8 mouse cellular contexts compared by ENCODE assay signal in the genomic region with DNA sequence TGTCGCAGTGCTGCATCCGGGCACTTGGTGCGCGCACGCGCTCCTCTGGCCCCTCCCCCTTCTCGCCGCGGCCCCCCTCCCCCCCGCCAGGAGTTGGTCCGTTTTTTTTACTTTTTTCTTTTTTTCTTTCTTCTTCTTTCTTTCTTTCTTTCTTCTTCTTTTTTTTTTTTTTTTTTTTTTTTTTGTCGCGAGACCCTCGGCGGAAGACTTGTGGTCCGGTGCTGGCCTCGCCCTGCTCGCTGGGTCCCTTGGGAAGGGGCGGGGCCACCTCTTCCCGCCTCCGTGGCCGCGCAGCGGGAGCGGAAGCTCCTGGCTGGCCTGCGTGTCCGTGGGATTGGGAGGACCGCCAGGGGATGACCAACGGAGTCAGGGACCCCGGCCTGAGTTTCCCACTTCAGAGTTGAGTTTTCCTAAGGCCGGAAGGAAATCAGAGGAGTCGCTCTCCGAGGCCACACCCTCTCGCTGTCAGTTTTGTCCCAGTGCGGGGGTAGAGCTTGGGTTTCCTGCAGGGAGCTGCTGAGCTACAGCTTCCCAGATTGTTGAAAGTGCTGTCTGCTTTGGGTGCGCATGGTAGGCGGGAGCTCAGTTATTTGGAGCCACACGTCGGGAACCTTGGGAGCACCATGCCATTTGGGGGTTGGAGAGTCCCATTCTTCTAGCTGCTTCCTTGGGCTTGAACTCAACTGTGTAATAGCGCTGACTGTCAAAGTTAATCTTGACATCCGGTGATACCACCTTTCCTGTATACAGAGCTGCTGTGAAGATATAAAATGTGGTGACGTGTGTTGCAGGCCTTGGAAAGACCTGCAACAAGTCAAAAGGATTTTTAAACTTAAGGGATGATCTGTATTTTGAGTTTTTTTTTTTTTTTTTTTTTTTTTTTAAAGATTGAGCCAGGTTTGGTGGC. TPM values are rescaled to one million over a fixed set of nuclear protein-coding genes. Genes with fewer than 3 reads are reported as not detected.
DNase-seq lines count a peak whose midpoint lies in the region; ATAC-seq and TF ChIP-seq lines count a peak whose summit lies in the region.

No protein-coding gene starts in this region.

- H3K4me2 ChIP-seq in embryonic facial prominence, embryonic 15.5 days (replicated peaks), result peak overlapping the region; percentile 75
- peak overlapping the region; percentile 70 for H3K4me2 ChIP-seq in kidney, embryonic 14.5 days (replicated peaks; ENCODE audit: low read depth, low read length)
- peak overlapping the region; percentile 75 for H3K4me2 ChIP-seq in midbrain, postnatal 0 days (ENCODE audit: low read depth, low read length, poor library complexity, severe bottlenecking)

- no peak for TF ChIP-seq CTCF in C2C12 (IDR thresholded peaks at IDR 0.05; ENCODE audit: control insufficient read depth, insufficient read depth, insufficient read length)
- TF ChIP-seq CTCF in midbrain, postnatal 0 days (IDR thresholded peaks at IDR 0.05), result no peak

- peak overlapping the region; percentile 97 for H3K27ac ChIP-seq in embryonic facial prominence, embryonic 15.5 days (replicated peaks)
- H3K27ac ChIP-seq in kidney, embryonic 14.5 days (ENCODE audit: low read depth, low read length), result peak overlapping the region; percentile 97
- H3K27ac ChIP-seq in midbrain, postnatal 0 days (ENCODE audit: low read depth, low read length), result peak overlapping the region; percentile 97

- H3K4me1 ChIP-seq in embryonic facial prominence, embryonic 15.5 days, result peaks cover 21% of the 10 kb centered on the region
- H3K4me1 ChIP-seq in kidney, embryonic 14.5 days (ENCODE audit: control insufficient read depth, insufficient read depth, low read length), result peaks cover 18% of the 10 kb centered on the region
- H3K4me1 ChIP-seq in midbrain, postnatal 0 days (ENCODE audit: insufficient read depth, low read length), result no peaks in the 10 kb centered on the region

- peak; percentile 84 for DNase-seq in brain, adult 2 months (ENCODE audit: low read depth, low spot score)
- DNase-seq in heart, adult 9 months (ENCODE audit: low spot score in 2 of 2), result peak; percentile 81 to 84
- DNase-seq in liver, result peak; percentile 84
- peak; percentile 74 for DNase-seq in midbrain, postnatal 0 days (ENCODE audit: low spot score)
- DNase-seq in spleen, postnatal 4 days (ENCODE audit: low spot score in 2 of 2), result peak; percentile 69 to 86

- no peaks in the 10 kb centered on the region for H3K9me3 ChIP-seq in embryonic facial prominence, embryonic 15.5 days (replicated peaks)
- no peaks in the 10 kb centered on the region for H3K9me3 ChIP-seq in kidney, embryonic 14.5 days (ENCODE audit: control insufficient read depth, low read length)
- H3K9me3 ChIP-seq in midbrain, postnatal 0 days (ENCODE audit: low read length), result no peaks in the 10 kb centered on the region

- no peaks in the 10 kb centered on the region for H3K27me3 ChIP-seq in C2C12 (ENCODE audit: control insufficient read depth, insufficient read depth, insufficient read length)
- H3K27me3 ChIP-seq in embryonic facial prominence, embryonic 15.5 days, result no peaks in the 10 kb centered on the region
- H3K27me3 ChIP-seq in kidney, embryonic 14.5 days (ENCODE audit: control insufficient read depth, insufficient read depth, low read length), result no peaks in the 10 kb centered on the region
- H3K27me3 ChIP-seq in midbrain, postnatal 0 days (ENCODE audit: insufficient read depth, low read length), result no peaks in the 10 kb centered on the region

- peaks cover 51% of the 10 kb centered on the region for H3K79me3 ChIP-seq in C2C12 (ENCODE audit: low read depth)

- under 1% methylated on average over 41 of the region's 42 CpGs for WGBS in embryonic facial prominence, embryonic 15.5 days
- 1% methylated on average over 41 of the region's 42 CpGs for WGBS in kidney, embryonic 14.5 days
- WGBS in midbrain, postnatal 0 days, result 1% methylated on average over 37 of the region's 42 CpGs

- ATAC-seq in embryonic facial prominence, embryonic 15.5 days (ENCODE audit: insufficient number of reproducible peaks, low FRiP score, low TSS enrichment, low read depth), result peak; percentile 30; the same call in 1 of the 2 replicates
- peak; percentile 50 for ATAC-seq in kidney, embryonic 14.5 days (ENCODE audit: low FRiP score, low TSS enrichment)
- ATAC-seq in midbrain, postnatal 0 days (ENCODE audit: low FRiP score), result no peak

- H3K4me3 ChIP-seq in C2C12 (ENCODE audit: insufficient read depth, poor library complexity, severe bottlenecking), result peak overlapping the region; percentile 82
- H3K4me3 ChIP-seq in embryonic facial prominence, embryonic 15.5 days (replicated peaks), result peak overlapping the region; percentile 94
- H3K4me3 ChIP-seq in kidney, embryonic 14.5 days (ENCODE audit: low read length), result peak overlapping the region; percentile 99
- peak overlapping the region; percentile 59 for H3K4me3 ChIP-seq in midbrain, postnatal 0 days (ENCODE audit: low read depth, low read length)

- peak overlapping the region; percentile 94 for H3K9ac ChIP-seq in embryonic facial prominence, embryonic 15.5 days
- peak overlapping the region; percentile 99 for H3K9ac ChIP-seq in kidney, embryonic 14.5 days (ENCODE audit: low read depth, low read length)
- peak overlapping the region; percentile 93 for H3K9ac ChIP-seq in midbrain, postnatal 0 days (replicated peaks; ENCODE audit: low read length, poor library complexity, severe bottlenecking)

- H3K79me2 ChIP-seq in C2C12 (ENCODE audit: control insufficient read depth, insufficient read depth), result peaks cover 59% of the 10 kb centered on the region

- H3ac ChIP-seq in C2C12 (ENCODE audit: control insufficient read depth, insufficient read length, low read depth), result peak overlapping the region; percentile 90

- peaks cover 48% of the 10 kb centered on the region for H3K36me3 ChIP-seq in C2C12 (ENCODE audit: control insufficient read depth, insufficient read depth)
- peaks cover 34% of the 10 kb centered on the region for H3K36me3 ChIP-seq in embryonic facial prominence, embryonic 15.5 days
- H3K36me3 ChIP-seq in kidney, embryonic 14.5 days (ENCODE audit: control insufficient read depth, insufficient read depth, low read length), result peaks cover 43% of the 10 kb centered on the region
- H3K36me3 ChIP-seq in midbrain, postnatal 0 days (ENCODE audit: insufficient read depth, low read length), result peaks cover 23% of the 10 kb centered on the region

TF ChIP-seq in C2C12, 6 proteins besides CTCF, POLR2A, EP300 and RAD21:
- no peak for TF ChIP-seq USF1 (IDR thresholded peaks at IDR 0.05; ENCODE audit: low read depth)
- TF ChIP-seq MYOD1 (IDR thresholded peaks at IDR 0.05; ENCODE audit: control insufficient read depth, insufficient read length, low read depth), result no peak
- TF ChIP-seq MAX (IDR thresholded peaks at IDR 0.05), result no peak
- TF ChIP-seq CEBPB (IDR thresholded peaks at IDR 0.05; ENCODE audit: low read depth), result no peak
- no peak for TF ChIP-seq FOSL1 (IDR thresholded peaks at IDR 0.05; ENCODE audit: insufficient read depth, low read length, poor library complexity, severe bottlenecking)
- no peak for TF ChIP-seq MYOG (IDR thresholded peaks at IDR 0.05; ENCODE audit: control insufficient read depth, extremely low read depth, insufficient read length)

RNA-seq across cellular contexts. Expression of a gene that starts 0.9 kb away (rescaled TPM):
- 468 TPM for polyA plus RNA-seq in C2C12 (2012; fragmentation: generic; extraction: Trizol)
- 394 and 418 TPM in 2 replicates for polyA plus RNA-seq in embryonic facial prominence, embryonic 15.5 days (2015; fragmentation: Nextera tagmentation; extraction: Ambion mirVana)
- 62.7 and 77.7 TPM in 2 replicates for polyA plus RNA-seq in kidney, embryonic 14.5 days (2014; fragmentation: Nextera tagmentation; extraction: Ambion mirVana)
- 29.3 and 41.9 TPM in 2 replicates for total RNA-seq in midbrain, postnatal 0 days (2014; rRNA removed)
- 207 and 244 TPM in 2 replicates for polyA plus RNA-seq in midbrain, postnatal 0 days (2015; fragmentation: Nextera tagmentation; extraction: Ambion mirVana)

RNA-seq across cellular contexts. Expression of a gene that starts 21.6 kb away (rescaled TPM):
- polyA plus RNA-seq in C2C12 (2012; fragmentation: generic; extraction: Trizol), result 4.7 TPM
- polyA plus RNA-seq in embryonic facial prominence, embryonic 15.5 days (2015; fragmentation: Nextera tagmentation; extraction: Ambion mirVana), result 12.1 and 12.2 TPM in 2 replicates
- 12.1 and 12.4 TPM in 2 replicates for polyA plus RNA-seq in kidney, embryonic 14.5 days (2014; fragmentation: Nextera tagmentation; extraction: Ambion mirVana)
- total RNA-seq in midbrain, postnatal 0 days (2014; rRNA removed), result 6.1 and 20.1 TPM in 2 replicates
- 13.3 and 15.5 TPM in 2 replicates for polyA plus RNA-seq in midbrain, postnatal 0 days (2015; fragmentation: Nextera tagmentation; extraction: Ambion mirVana)

RNA-seq across cellular contexts. Expression of a gene that starts 25.5 kb away (rescaled TPM):
- 0.16 TPM for polyA plus RNA-seq in C2C12 (2012; fragmentation: generic; extraction: Trizol)
- polyA plus RNA-seq in embryonic facial prominence, embryonic 15.5 days (2015; fragmentation: Nextera tagmentation; extraction: Ambion mirVana), result 102 and 112 TPM in 2 replicates
- polyA plus RNA-seq in kidney, embryonic 14.5 days (2014; fragmentation: Nextera tagmentation; extraction: Ambion mirVana), result 39.5 and 47.3 TPM in 2 replicates
- 4.3 and 6.6 TPM in 2 replicates for total RNA-seq in midbrain, postnatal 0 days (2014; rRNA removed)
- 7.8 and 10.8 TPM in 2 replicates for polyA plus RNA-seq in midbrain, postnatal 0 days (2015; fragmentation: Nextera tagmentation; extraction: Ambion mirVana)

RNA-seq across cellular contexts. Expression of a gene that starts 35.6 kb away (rescaled TPM):
- 0.83 TPM for polyA plus RNA-seq in C2C12 (2012; fragmentation: generic; extraction: Trizol)
- polyA plus RNA-seq in embryonic facial prominence, embryonic 15.5 days (2015; fragmentation: Nextera tagmentation; extraction: Ambion mirVana), result 3.6 and 5.2 TPM in 2 replicates
- 0.14 TPM in 1 of 2 replicates, not detected in the other for polyA plus RNA-seq in kidney, embryonic 14.5 days (2014; fragmentation: Nextera tagmentation; extraction: Ambion mirVana)
- 0.19 and 0.77 TPM in 2 replicates for total RNA-seq in midbrain, postnatal 0 days (2014; rRNA removed)
- polyA plus RNA-seq in midbrain, postnatal 0 days (2015; fragmentation: Nextera tagmentation; extraction: Ambion mirVana), result not detected in 2 replicates

RNA-seq across cellular contexts. Expression of a gene that starts 38.3 kb away (rescaled TPM):
- polyA plus RNA-seq in C2C12 (2012; fragmentation: generic; extraction: Trizol), result not detected
- 15.8 and 17.2 TPM in 2 replicates for polyA plus RNA-seq in embryonic facial prominence, embryonic 15.5 days (2015; fragmentation: Nextera tagmentation; extraction: Ambion mirVana)
- polyA plus RNA-seq in kidney, embryonic 14.5 days (2014; fragmentation: Nextera tagmentation; extraction: Ambion mirVana), result 44.7 and 47.1 TPM in 2 replicates
- 0.90 and 2.7 TPM in 2 replicates for total RNA-seq in midbrain, postnatal 0 days (2014; rRNA removed)
- polyA plus RNA-seq in midbrain, postnatal 0 days (2015; fragmentation: Nextera tagmentation; extraction: Ambion mirVana), result 0.37 and 0.69 TPM in 2 replicates
